Mouse (Mus musculus): Measurements from ENCODE around the gene Tob1. TPM values are rescaled to one million over a fixed set of nuclear protein-coding genes. Genes with fewer than 3 reads are reported as not detected.
A peak's percentile ranks its signal among the peaks of the same experiment; 100 is the strongest.

The Tob1 gene
- polyA plus RNA-seq, 1 experiment from 2014 or later = 47.8 TPM

GRCm38 (mm10) chr11:94202106-94202505, 9.1 kb upstream of the Tob1 start:
- no peaks in the 10 kb centered on the region for H3K9me3 ChIP-seq (ENCODE audit: low read length)
- H3K4me3 ChIP-seq (ENCODE audit: low read depth, low read length) = no peak overlapping the region
- no peaks in the 10 kb centered on the region for H3K36me3 ChIP-seq (replicated peaks; ENCODE audit: insufficient read depth, low read length)
- H3K9ac ChIP-seq (replicated peaks) = no peak overlapping the region
- ATAC-seq (peak; percentile 64), DNase-seq (no peak)
- peaks cover 24% of the 10 kb centered on the region for H3K4me1 ChIP-seq (ENCODE audit: insufficient read depth)
- H3K27me3 ChIP-seq (ENCODE audit: insufficient read depth, low read length) = no peaks in the 10 kb centered on the region
- 56% methylated on average over 5 of the region's 5 CpGs for WGBS (ENCODE audit: insufficient replicate concordance)
- H3K4me2 ChIP-seq (ENCODE audit: low read depth, low read length) = no peak overlapping the region
- peak overlapping the region; percentile 29; the same call in 1 of the 2 replicates for H3K27ac ChIP-seq (ENCODE audit: low read depth)
- TF ChIP-seq EP300 (IDR thresholded peaks at IDR 0.05; ENCODE audit: low read depth) (no peak), CTCF (IDR thresholded peaks at IDR 0.05; ENCODE audit: low read depth) (no peak)

- Histone ChIP-seq H3K27me3 (ENCODE audit: insufficient read depth, low read length) (no peaks in the 10 kb centered on the region), H3K9ac (replicated peaks) (no peak overlapping the region), H3K9me3 (ENCODE audit: low read length) (no peaks in the 10 kb centered on the region), H3K4me2 (ENCODE audit: low read depth, low read length) (no peak overlapping the region), H3K36me3 (replicated peaks; ENCODE audit: insufficient read depth, low read length) (no peaks in the 10 kb centered on the region), H3K4me1 (ENCODE audit: insufficient read depth) (peaks cover 24% of the 10 kb centered on the region), H3K4me3 (ENCODE audit: low read depth, low read length) (no peak overlapping the region), H3K27ac (ENCODE audit: low read depth) (no peak overlapping the region)
- WGBS (ENCODE audit: insufficient replicate concordance) = 55% methylated on average over 3 of the region's 3 CpGs
- ATAC-seq = no peak
- no peak for DNase-seq
- no peak for TF ChIP-seq CTCF (IDR thresholded peaks at IDR 0.05; ENCODE audit: low read depth)
- no peak for TF ChIP-seq EP300 (IDR thresholded peaks at IDR 0.05; ENCODE audit: low read depth)
Observed at GRCm38 (mm10) chr11:94203066-94203465, 8.2 kb upstream of the Tob1 start.

- no peak for ATAC-seq
- H3K36me3 ChIP-seq (replicated peaks; ENCODE audit: insufficient read depth, low read length) = no peaks in the 10 kb centered on the region
- H3K4me3 ChIP-seq (ENCODE audit: low read depth, low read length) = no peak overlapping the region
- TF ChIP-seq EP300 (IDR thresholded peaks at IDR 0.05; ENCODE audit: low read depth) = no peak
- H3K4me2 ChIP-seq (ENCODE audit: low read depth, low read length) = no peak overlapping the region
- no peak overlapping the region for H3K27ac ChIP-seq (ENCODE audit: low read depth)
- peaks cover 9% of the 10 kb centered on the region for H3K4me1 ChIP-seq (ENCODE audit: insufficient read depth)
- WGBS (ENCODE audit: insufficient replicate concordance) = 75% methylated on average over 10 of the region's 10 CpGs
- H3K9me3 ChIP-seq (ENCODE audit: low read length) = no peaks in the 10 kb centered on the region
- H3K27me3 ChIP-seq (ENCODE audit: insufficient read depth, low read length) = no peaks in the 10 kb centered on the region
- H3K9ac ChIP-seq (replicated peaks) = no peak overlapping the region
- DNase-seq = no peak
Observed at GRCm38 (mm10) chr11:94206398-94207114, 4.7 kb upstream of the Tob1 start.

GRCm38 (mm10) chr11:94208811-94209675, 2.2 kb upstream of the Tob1 start:
- Histone ChIP-seq H3K27me3 (ENCODE audit: insufficient read depth, low read length) (no peaks in the 10 kb centered on the region), H3K9me3 (ENCODE audit: low read length) (no peaks in the 10 kb centered on the region), H3K27ac (ENCODE audit: low read depth) (peak overlapping the region; percentile 93; the same call in 1 of the 2 replicates), H3K4me3 (ENCODE audit: low read depth, low read length) (peak overlapping the region; percentile 100; the same call in 1 of the 2 replicates), H3K36me3 (replicated peaks; ENCODE audit: insufficient read depth, low read length) (peaks cover 4% of the 10 kb centered on the region), H3K4me1 (ENCODE audit: insufficient read depth) (peaks cover 7% of the 10 kb centered on the region; the same call in 1 of the 2 replicates), H3K4me2 (ENCODE audit: low read depth, low read length) (peak overlapping the region; percentile 100), H3K9ac (replicated peaks) (no peak overlapping the region)
- DNase-seq (no peak), ATAC-seq (no peak)
- TF ChIP-seq CTCF (IDR thresholded peaks at IDR 0.05; ENCODE audit: low read depth) (no peak), EP300 (IDR thresholded peaks at IDR 0.05; ENCODE audit: low read depth) (no peak)
- WGBS (ENCODE audit: insufficient replicate concordance) = 52% methylated on average over 8 of the region's 8 CpGs

- H3K4me3 ChIP-seq (ENCODE audit: low read depth, low read length) = peak overlapping the region; percentile 100
- peaks cover 10% of the 10 kb centered on the region for H3K36me3 ChIP-seq (replicated peaks; ENCODE audit: insufficient read depth, low read length)
- peak overlapping the region; percentile 93 for H3K27ac ChIP-seq (ENCODE audit: low read depth)
- peak overlapping the region; percentile 62 for H3K9ac ChIP-seq (replicated peaks)
- WGBS (ENCODE audit: insufficient replicate concordance) = 2% methylated on average over 14 of the region's 14 CpGs
- H3K4me2 ChIP-seq (ENCODE audit: low read depth, low read length) = peak overlapping the region; percentile 100
- H3K9me3 ChIP-seq (ENCODE audit: low read length) = no peaks in the 10 kb centered on the region
- TF ChIP-seq CTCF (IDR thresholded peaks at IDR 0.05; ENCODE audit: low read depth) = no peak
- H3K27me3 ChIP-seq (ENCODE audit: insufficient read depth, low read length) = no peaks in the 10 kb centered on the region
- ATAC-seq (no peak), DNase-seq (no peak)
- H3K4me1 ChIP-seq (ENCODE audit: insufficient read depth) = peaks cover 7% of the 10 kb centered on the region; the same call in 1 of the 2 replicates
Observed at GRCm38 (mm10) chr11:94209695-94210131, 1.5 kb upstream of the Tob1 start.

Data from liver, postnatal 0 days (tissue).